Mouse (Mus musculus) spleen, adult 2 months (tissue): ENCODE results near the gene Pla2g16. TPM values are rescaled to one million over a fixed set of nuclear protein-coding genes. Genes with fewer than 3 reads are reported as not detected.

Source experiments
- DNase-seq, 2 experiments: peaks; one replicate each; pipeline versions ENCODE4 v3.0.0 to v3.0.0-alpha.2; 2012 to 2021; ENCODE audit warnings: low spot score in 2 of 2, low read depth in 1 of 2
- H3K27ac ChIP-seq: fragments of 200-500 bp; 2 replicates; pipeline ENCODE4 v1.5.1; 2012; ENCODE audit warnings: low read length, inconsistent platforms; ENCODE audit not compliant: insufficient read depth
- H3K27me3 ChIP-seq: fragments of 200-500 bp; 2 replicates; pipeline ENCODE4 v1.6.1; 2012; ENCODE audit warnings: mild to moderate bottlenecking, moderate library complexity, low read length, inconsistent platforms; ENCODE audit not compliant: control insufficient read depth, insufficient read depth
- H3K36me3 ChIP-seq: fragments of 200-500 bp; 2 replicates; pipeline ENCODE4 v1.6.1; 2012; ENCODE audit warnings: mild to moderate bottlenecking, low read length, inconsistent platforms; ENCODE audit not compliant: control insufficient read depth, insufficient read depth
- H3K4me1 ChIP-seq: fragments of 200-500 bp; 2 replicates; pipeline ENCODE4 v1.6.1; 2011; ENCODE audit warnings: inconsistent platforms; ENCODE audit not compliant: control insufficient read depth, insufficient read depth, insufficient read length
- H3K4me3 ChIP-seq: fragments of 200-500 bp; 2 replicates; pipeline ENCODE4 v1.5.1; 2011; ENCODE audit warnings: mild to moderate bottlenecking, inconsistent platforms; ENCODE audit not compliant: insufficient read depth, insufficient read length; ENCODE audit errors: extremely low read depth
- CTCF ChIP-seq: fragments of 200-500 bp; IDR thresholded peaks from 2 replicates; pipeline ENCODE4 v1.5.1; 2011; ENCODE audit warnings: mild to moderate bottlenecking, inconsistent platforms; ENCODE audit not compliant: insufficient read depth, insufficient read length, insufficient replicate concordance; ENCODE audit errors: extremely low read depth
- POLR2A ChIP-seq: fragments of 200-500 bp; IDR thresholded peaks from 2 replicates; pipeline ENCODE4 v1.6.1; 2011; ENCODE audit warnings: low read depth, low read length, inconsistent platforms
- WGBS: fragments of 180-500 bp; shearing (Covaris S2); methylation state at CpG from one replicate; pipeline ENCODE4 v1.1.7; 2018; 5-methylcytosine and 5-hydroxymethylcytosine counted together
- polyA plus RNA-seq: library from polyadenylated mRNA; depleted of rRNA; stranded (reverse); fragments of >200 nt; gene quantifications from 2 replicates; pipeline ENCODE4 v1.2.3, GENCODE M21; 2012

Gene Pla2g16
- polyA plus RNA-seq, 1 experiment = 17.2 TPM

DNA sequence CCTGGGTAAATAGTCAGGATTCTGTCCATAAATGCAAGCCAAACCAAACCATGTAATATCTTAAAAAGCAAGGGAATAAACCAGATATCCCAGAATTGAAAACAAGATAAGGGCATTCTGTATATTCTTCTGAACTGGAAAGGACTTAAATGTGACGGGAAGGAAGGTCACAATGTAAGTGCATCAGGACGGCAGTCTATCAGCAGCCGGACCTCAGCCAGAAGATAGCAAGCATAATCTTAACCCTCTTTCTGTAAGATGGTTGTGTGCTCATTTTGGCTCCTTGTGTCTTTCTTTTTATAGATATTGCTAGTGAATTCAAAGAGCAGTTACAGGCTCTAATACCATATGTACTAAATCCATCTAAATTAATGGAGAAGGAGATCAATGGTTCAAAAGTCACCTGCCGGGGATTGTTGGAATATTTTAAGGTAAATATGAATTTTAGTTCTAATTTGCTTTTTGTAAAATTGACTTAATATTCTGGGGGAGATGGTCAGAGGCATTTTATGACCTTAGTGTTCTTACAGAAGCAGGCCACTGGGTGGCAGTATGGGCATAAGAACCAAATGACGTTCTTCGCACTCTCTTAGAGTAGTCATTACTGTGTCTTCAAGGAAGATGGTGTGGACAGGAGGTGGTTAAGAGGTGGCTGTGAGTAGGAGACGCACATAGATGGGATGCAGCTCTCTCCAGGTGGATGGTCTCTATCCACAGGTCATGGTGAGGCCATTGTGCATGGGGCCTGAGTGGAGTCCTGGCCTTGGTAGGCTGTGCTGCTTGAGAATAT, 28.4 kb upstream of the Pla2g16 start:
- peak; percentile 28 to 51 for DNase-seq
- H3K4me1 ChIP-seq = no peaks in the 10 kb centered on the region
- H3K4me3 ChIP-seq = no peak overlapping the region
- 70% methylated on average over 7 of the region's 7 CpGs for WGBS
- H3K36me3 ChIP-seq = peaks cover 16% of the 10 kb centered on the region
- H3K27me3 ChIP-seq = no peaks in the 10 kb centered on the region
- H3K27ac ChIP-seq = no peak overlapping the region
- no peak for TF ChIP-seq POLR2A
- TF ChIP-seq CTCF = peak; percentile 43; the same call in 1 of the 2 replicates

- no peak overlapping the region for H3K27ac ChIP-seq
- H3K27me3 ChIP-seq = no peaks in the 10 kb centered on the region
- no peak for DNase-seq
- no peaks in the 10 kb centered on the region for H3K4me1 ChIP-seq
- TF ChIP-seq CTCF (no peak), POLR2A (no peak)
- H3K36me3 ChIP-seq = peaks cover 17% of the 10 kb centered on the region
- WGBS = 97% methylated on average over 5 of the region's 5 CpGs
- no peak overlapping the region for H3K4me3 ChIP-seq
Observed at GRCm38 (mm10) chr19:7531906-7532305, 25.4 kb upstream of the Pla2g16 start.

GRCm38 (mm10) chr19:7533891-7534290, 23.4 kb upstream of the Pla2g16 start:
- H3K27ac ChIP-seq = no peak overlapping the region
- WGBS = 98% methylated on average over 5 of the region's 5 CpGs
- DNase-seq = no peak
- TF ChIP-seq POLR2A = no peak
- TF ChIP-seq CTCF = no peak
- H3K27me3 ChIP-seq = no peaks in the 10 kb centered on the region
- H3K4me3 ChIP-seq = no peak overlapping the region
- peaks cover 17% of the 10 kb centered on the region for H3K36me3 ChIP-seq
- no peaks in the 10 kb centered on the region for H3K4me1 ChIP-seq

DNA sequence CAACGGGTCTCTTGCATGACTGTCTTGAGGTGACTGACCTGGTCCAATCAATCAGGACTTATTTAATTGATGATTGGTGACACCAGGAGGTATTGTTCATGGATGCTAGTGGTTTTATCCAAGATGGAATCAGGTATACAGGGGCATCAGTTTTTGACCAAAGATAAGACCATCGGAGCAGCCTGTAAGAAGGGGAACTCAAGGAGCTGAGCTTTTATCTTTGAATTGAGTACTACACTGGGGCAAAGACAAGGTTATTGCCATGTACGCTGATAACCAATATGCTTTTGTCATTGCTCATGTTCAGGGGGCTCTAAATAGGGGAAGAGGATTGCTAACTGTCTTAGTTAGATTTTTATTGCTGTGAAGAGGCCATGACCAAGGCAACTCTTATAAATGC, 8.3 kb upstream of the Pla2g16 start:
- Histone ChIP-seq H3K4me3 (no peak overlapping the region), H3K27me3 (no peaks in the 10 kb centered on the region), H3K27ac (no peak overlapping the region), H3K36me3 (no peaks in the 10 kb centered on the region), H3K4me1 (no peaks in the 10 kb centered on the region)
- no peak for DNase-seq
- TF ChIP-seq CTCF (no peak), POLR2A (no peak)
- 90% methylated on average over 3 of the region's 3 CpGs for WGBS

GRCm38 (mm10) chr19:7551550-7552300, 5.5 kb upstream of the Pla2g16 start:
- no peak overlapping the region for H3K4me3 ChIP-seq
- no peak for DNase-seq
- peak overlapping the region; percentile 38; the same call in 1 of the 2 replicates for H3K27ac ChIP-seq
- H3K4me1 ChIP-seq = no peaks in the 10 kb centered on the region
- TF ChIP-seq CTCF = no peak
- TF ChIP-seq POLR2A = no peak
- no peaks in the 10 kb centered on the region for H3K27me3 ChIP-seq
- H3K36me3 ChIP-seq = no peaks in the 10 kb centered on the region
- 74% methylated on average over 4 of the region's 4 CpGs for WGBS

- Histone ChIP-seq H3K36me3 (no peaks in the 10 kb centered on the region), H3K4me1 (no peaks in the 10 kb centered on the region), H3K4me3 (no peak overlapping the region), H3K27ac (peak overlapping the region; percentile 14; the same call in 1 of the 2 replicates), H3K27me3 (no peaks in the 10 kb centered on the region)
- no peak for TF ChIP-seq POLR2A
- WGBS = 86% methylated on average over 2 of the region's 2 CpGs
- no peak for DNase-seq
Observed at GRCm38 (mm10) chr19:7552301-7552673, 5.0 kb upstream of the Pla2g16 start.

GRCm38 (mm10) chr19:7553441-7553840, 3.8 kb upstream of the Pla2g16 start:
- TF ChIP-seq POLR2A = no peak
- TF ChIP-seq CTCF = no peak
- H3K4me1 ChIP-seq = no peaks in the 10 kb centered on the region
- H3K36me3 ChIP-seq = no peaks in the 10 kb centered on the region
- H3K27me3 ChIP-seq = no peaks in the 10 kb centered on the region
- H3K27ac ChIP-seq = no peak overlapping the region
- no peak overlapping the region for H3K4me3 ChIP-seq
- no peak for DNase-seq
